Mouse (Mus musculus) mesoderm, embryonic 11.5 days (tissue): ENCODE data around the gene Egfl7.

Experiments used
- DNase-seq: peaks from one replicate; pipeline ENCODE4 v3.0.0-alpha.2; 2012; ENCODE audit warnings: low read depth, low spot score

Egfl7 gene

DNA sequence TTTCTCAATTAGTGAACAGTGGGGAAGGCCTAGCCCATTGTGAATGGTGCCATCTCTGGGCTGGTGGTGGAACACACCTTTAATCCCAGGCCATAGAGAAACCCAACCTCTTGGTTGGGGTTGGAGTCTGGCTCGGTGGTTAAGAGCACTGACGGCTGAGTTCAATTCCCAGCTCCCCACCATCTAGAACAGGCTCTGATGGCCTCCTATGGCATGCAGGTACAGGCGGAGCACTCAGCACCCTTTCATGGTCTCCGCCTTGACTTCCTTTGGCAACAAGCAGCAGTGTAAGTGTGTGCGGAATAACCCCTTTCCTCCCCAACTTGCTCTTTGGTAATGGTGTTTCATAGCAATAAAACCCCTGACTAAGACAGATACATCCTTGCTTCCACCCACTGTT lies 58.8 kb downstream of the Egfl7 start:
- no peak for DNase-seq

DNA sequence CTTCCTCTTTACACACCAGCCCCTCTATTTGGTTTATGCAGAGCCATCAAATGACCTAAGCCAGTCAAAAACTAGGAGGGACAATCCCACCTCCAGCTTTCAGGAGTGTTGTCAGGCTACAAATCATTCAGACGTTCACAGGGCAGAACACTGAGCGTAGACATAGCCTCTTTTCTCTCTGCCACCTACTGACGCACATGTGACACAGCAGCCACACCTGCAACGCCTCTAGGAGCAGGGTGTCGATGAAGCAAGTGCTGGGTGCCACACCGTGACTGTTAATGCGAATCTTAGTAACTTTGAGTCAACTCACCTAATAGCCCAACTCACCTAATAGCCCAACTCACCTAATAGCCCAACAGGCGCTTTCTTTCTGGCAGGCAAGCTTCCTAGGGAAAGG lies 59.3 kb downstream of the Egfl7 start:
- DNase-seq, result peak; percentile 52

DNA sequence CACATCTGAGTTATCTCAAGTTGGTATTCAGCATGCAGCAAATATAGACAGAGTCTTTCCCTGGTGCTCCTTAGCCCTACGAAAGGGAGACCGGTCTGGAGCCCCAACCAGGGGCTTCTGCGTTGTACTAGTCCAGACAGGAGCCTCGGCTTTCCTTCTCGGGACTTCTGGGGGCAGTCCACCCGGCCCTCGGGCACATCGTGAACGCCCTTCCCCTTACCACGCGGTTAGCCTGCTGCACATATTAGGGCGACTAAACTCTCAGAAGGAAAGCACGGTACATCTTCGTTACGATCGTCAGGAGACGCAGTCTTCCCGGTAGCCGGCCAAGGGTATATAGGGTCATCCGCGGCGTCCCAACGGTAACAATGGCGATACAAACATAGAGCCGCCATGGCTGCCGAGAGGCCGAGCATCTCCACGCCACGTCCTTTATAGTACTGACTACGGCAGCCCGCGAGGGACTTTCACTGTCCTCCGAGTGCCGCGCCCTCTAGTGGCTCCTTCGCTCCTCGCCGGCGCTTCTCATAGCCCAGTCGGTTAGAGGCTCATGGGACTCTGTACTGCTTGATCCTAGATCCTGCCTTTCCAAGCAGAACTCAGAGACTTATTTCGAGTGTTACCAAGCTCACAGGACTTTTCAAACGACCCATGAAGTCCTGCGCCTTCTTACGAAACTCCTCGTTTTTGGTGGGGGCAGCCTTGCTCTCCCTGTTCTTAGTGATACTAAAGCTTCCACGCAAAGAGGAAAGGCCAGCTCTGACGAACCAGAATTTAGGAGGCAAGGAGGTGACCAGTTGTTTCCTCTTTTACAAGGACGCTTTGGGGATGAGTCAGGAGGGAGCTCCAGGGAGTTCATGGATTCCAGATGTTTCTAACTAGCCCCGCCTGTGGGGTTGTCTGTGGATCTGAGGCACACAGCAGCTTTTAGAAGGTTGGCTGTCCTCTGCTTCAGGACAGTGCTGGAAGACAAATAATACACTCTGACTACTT lies 60.3 kb downstream of the Egfl7 start:
- DNase-seq, result peak; percentile 97

GRCm38 (mm10) chr2:26641006-26641647 lies 61.3 kb downstream of the Egfl7 start:
- no peak for DNase-seq
